Mouse (Mus musculus) neutrophil, adult 59 days (primary cell): Measurements from ENCODE around the gene Plxnd1. TPM values are rescaled to one million over a fixed set of nuclear protein-coding genes. Genes with fewer than 3 reads are reported as not detected.

ENCODE experiments used
- total RNA-seq, 2 experiments: library from RNA; stranded (reverse); gene quantifications; 1 replicate in 1 of 2; 2 replicates in 1 of 2; pipeline ENCODE4 v1.2.4; 2023

Gene Plxnd1
- 100 to 1,000 TPM in 1 of 2 experiments, 10 to 100 TPM in 1; 83.1 to 142 TPM for total RNA-seq

DNA sequence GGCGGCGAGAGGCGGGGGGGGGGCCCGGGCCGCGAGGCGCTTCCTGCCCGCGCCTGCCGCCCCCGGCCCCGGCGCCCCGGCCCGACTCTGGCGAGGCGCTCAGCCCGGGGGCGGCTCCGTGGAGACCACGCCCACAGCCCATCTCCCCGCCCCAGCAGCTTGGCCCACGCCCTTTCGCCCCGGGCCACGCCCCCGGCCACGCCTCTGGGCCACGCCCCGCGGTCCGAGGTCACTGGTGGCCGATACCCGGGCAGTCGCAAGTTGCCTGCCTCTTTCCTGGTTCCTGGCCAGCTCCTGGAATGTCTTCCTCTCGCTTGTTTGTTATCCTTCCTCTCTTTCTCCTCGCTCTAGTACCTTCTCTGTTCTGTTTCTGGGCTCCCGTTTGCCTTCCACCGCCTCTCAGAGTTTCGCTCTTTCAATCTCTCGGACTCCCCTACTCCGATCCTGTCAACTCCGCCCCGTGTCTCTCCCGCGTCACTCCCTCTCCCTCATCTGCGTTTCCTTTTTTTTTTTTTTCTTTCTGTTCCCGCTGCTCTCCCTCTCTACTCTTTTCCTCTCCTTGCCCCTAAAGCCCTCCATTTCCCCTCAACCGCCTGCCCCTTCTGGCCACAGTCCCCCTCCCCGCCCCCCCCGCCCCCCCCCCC lies at the start of gene Plxnd1:
Gene Plxnd1, minus strand, starts transcription at position 129 of the 644 bp plus-strand sequence.

GRCm38 (mm10) chr6:115944638-115945037 lies 50.2 kb downstream of the Plxnd1 start, which contains the start of gene H1foo:
Gene H1foo (plus strand): TSS chr6:115944938.

GRCm38 (mm10) chr6:115931639-115932038 lies 63.2 kb downstream of the Plxnd1 start, which contains the start of gene Rho:
Gene Rho (plus strand): TSS chr6:115931748.

Other genes starting within 250 kb of the Plxnd1 start
- 10 to 100 TPM; 52.4 to 60.3 TPM for gene Tmem40, start 232.6 kb downstream of the Plxnd1 start, total RNA-seq
- under 1 TPM; 0.38 to 0.40 TPM for gene Cand2, start 220.5 kb downstream of the Plxnd1 start, total RNA-seq
- gene Rpl32, start 186.3 kb downstream of the Plxnd1 start, total RNA-seq: 100 to 1,000 TPM; 874 to 985 TPM
- not detected for gene Efcab12, start 156.6 kb downstream of the Plxnd1 start, total RNA-seq
- 1 to 10 TPM; 8.9 to 9.1 TPM for gene Mbd4, start 141.6 kb downstream of the Plxnd1 start, total RNA-seq
- gene Ift122, start 141.5 kb downstream of the Plxnd1 start, total RNA-seq: 1 to 10 TPM; 1.7 to 4.0 TPM
- not detected for gene Rho, start 63.3 kb downstream of the Plxnd1 start, total RNA-seq
- gene H1foo, start 50.1 kb downstream of the Plxnd1 start, total RNA-seq: not detected
- gene Tmcc1, start 198.5 kb upstream of the Plxnd1 start, total RNA-seq: 100 to 1,000 TPM; 233 to 280 TPM
- 100 to 1,000 TPM; 133 to 140 TPM for gene Washc2, start 213.0 kb upstream of the Plxnd1 start, total RNA-seq